Mouse (Mus musculus) heart, postnatal 0 days (tissue): Measurements from ENCODE around the gene Psip1. TPM values are rescaled to one million over a fixed set of nuclear protein-coding genes. Genes with fewer than 3 reads are reported as not detected.

Experiments
- ATAC-seq: fragments of 200-750 bp; cut with Nextera tagmentation; 2 replicates; pipeline ENCODE4 v1.8.0; 2017; ENCODE audit warnings: low read depth, moderate number of reproducible peaks, moderate library complexity; ENCODE audit not compliant: insufficient read depth
- DNase-seq: peaks from one replicate; pipeline ENCODE4 v3.0.0-alpha.2; 2016; ENCODE audit warnings: low spot score
- H3K27ac ChIP-seq: fragments of 300-500 bp; sonication (generic); 2 replicates; pipeline ENCODE4 v1.5.1; 2014; ENCODE audit warnings: low read depth, mild to moderate bottlenecking
- H3K27me3 ChIP-seq: fragments of 300-500 bp; sonication (generic); 2 replicates; pipeline ENCODE4 v1.6.1; 2014; ENCODE audit warnings: low read length, mixed read lengths; ENCODE audit not compliant: control insufficient read depth, insufficient read depth
- H3K36me3 ChIP-seq: fragments of 300-500 bp; sonication (generic); replicated peaks from 2 replicates; pipeline ENCODE4 v1.6.1; 2014; ENCODE audit warnings: low read length, mixed read lengths; ENCODE audit not compliant: control insufficient read depth, insufficient read depth
- H3K4me1 ChIP-seq: fragments of 300-500 bp; sonication (generic); 2 replicates; pipeline ENCODE4 v1.6.1; 2014; ENCODE audit warnings: antibody characterized with exemption; ENCODE audit not compliant: control insufficient read depth, insufficient read depth
- H3K4me2 ChIP-seq: fragments of 300-500 bp; sonication (generic); 2 replicates; pipeline ENCODE4 v1.6.1; 2014; ENCODE audit warnings: low read depth, mild to moderate bottlenecking, low read length, moderate library complexity
- H3K4me3 ChIP-seq: fragments of 300-500 bp; sonication (generic); 2 replicates; pipeline ENCODE4 v1.5.1; 2014; ENCODE audit warnings: low read depth, low read length
- H3K9ac ChIP-seq: fragments of 300-500 bp; sonication (generic); replicated peaks from 2 replicates; pipeline ENCODE4 v1.6.1; 2014; ENCODE audit warnings: low read depth, low read length, mixed read lengths
- H3K9me3 ChIP-seq: fragments of 300-500 bp; sonication (generic); replicated peaks from 2 replicates; pipeline ENCODE4 v1.6.1; 2016; ENCODE audit warnings: low read length; ENCODE audit not compliant: control insufficient read depth
- CTCF ChIP-seq: IDR thresholded peaks from 2 replicates; pipeline ENCODE4 v1.5.1; 2016; ENCODE audit warnings: antibody characterized with exemption, control low read depth, low read depth
- EP300 ChIP-seq: IDR thresholded peaks from 2 replicates; pipeline ENCODE4 v1.6.1; 2016; ENCODE audit warnings: antibody characterized with exemption, low read depth
- WGBS: fragments of 180-500 bp; shearing (Covaris S2); extraction: QIAGEN DNeasy Blood & Tissue Kit; methylation state at CpG from one replicate; pipeline ENCODE4 v1.1.7; 2014; 5-methylcytosine and 5-hydroxymethylcytosine counted together
- polyA plus RNA-seq: library from polyadenylated mRNA; unstranded; fragments of >200 nt; fragmentation: Nextera tagmentation; extraction: Ambion mirVana; gene quantifications from 2 replicates; pipeline ENCODE4 v1.2.1, GENCODE M21; 2015
- total RNA-seq: library from RNA; depleted of rRNA; stranded (reverse); fragments of >200 nt; gene quantifications from 2 replicates; pipeline ENCODE4 v1.2.3, GENCODE M21; 2014; ENCODE audit warnings: low replicate concordance

Gene Psip1
- total and polyA plus RNA-seq, 2 experiments from 2014 or later, result 20.3 to 39.5 TPM

GRCm38 (mm10) chr4:83526988-83527334 is 40.7 kb upstream of the Psip1 start:
- no peak overlapping the region for H3K9ac ChIP-seq
- H3K9me3 ChIP-seq, result no peaks in the 10 kb centered on the region
- no peak for TF ChIP-seq EP300
- no peak for TF ChIP-seq CTCF
- ATAC-seq, result no peak
- H3K4me1 ChIP-seq, result 0 out of 2 replicates have a peak, but pooled peaks cover 3% of the 10 kb centered on the region
- no peak overlapping the region for H3K27ac ChIP-seq
- DNase-seq, result no peak
- no peaks in the 10 kb centered on the region for H3K36me3 ChIP-seq
- no peaks in the 10 kb centered on the region for H3K27me3 ChIP-seq
- no peak overlapping the region for H3K4me3 ChIP-seq
- WGBS, result 71% methylated on average over 6 of the region's 6 CpGs
- H3K4me2 ChIP-seq, result no peak overlapping the region

- 0 out of 2 replicates have a peak overlapping the region, but pooled peaks have one; percentile 67 for H3K9ac ChIP-seq
- H3K4me1 ChIP-seq, result 0 out of 2 replicates have a peak, but pooled peaks cover 3% of the 10 kb centered on the region
- H3K27me3 ChIP-seq, result no peaks in the 10 kb centered on the region
- H3K4me3 ChIP-seq, result peak overlapping the region; percentile 80
- no peaks in the 10 kb centered on the region for H3K36me3 ChIP-seq
- ATAC-seq, result no peak
- no peak for TF ChIP-seq EP300
- no peak for TF ChIP-seq CTCF
- WGBS, result 14% methylated on average over 13 of the region's 13 CpGs
- H3K4me2 ChIP-seq, result peak overlapping the region; percentile 66
- peak; percentile 63 for DNase-seq
- H3K9me3 ChIP-seq, result no peaks in the 10 kb centered on the region
- H3K27ac ChIP-seq, result peak overlapping the region; percentile 73; the same call in 1 of the 2 replicates
Observed at GRCm38 (mm10) chr4:83526270-83526987, 40.2 kb upstream of the Psip1 start.

GRCm38 (mm10) chr4:83525690-83526055 is 39.4 kb upstream of the Psip1 start:
- H3K4me1 ChIP-seq, result 0 out of 2 replicates have a peak, but pooled peaks cover 3% of the 10 kb centered on the region
- DNase-seq (peak; percentile 31), ATAC-seq (peak; percentile 42)
- no peaks in the 10 kb centered on the region for H3K27me3 ChIP-seq
- TF ChIP-seq EP300 (no peak), CTCF (no peak)
- H3K9ac ChIP-seq, result peak overlapping the region; percentile 67
- H3K4me3 ChIP-seq, result peak overlapping the region; percentile 80
- peak overlapping the region; percentile 66 for H3K4me2 ChIP-seq
- H3K36me3 ChIP-seq, result no peaks in the 10 kb centered on the region
- WGBS, result under 1% methylated on average over 18 of the region's 18 CpGs
- H3K27ac ChIP-seq, result peak overlapping the region; percentile 73
- H3K9me3 ChIP-seq, result no peaks in the 10 kb centered on the region

- TF ChIP-seq CTCF (no peak), EP300 (no peak)
- H3K4me1 ChIP-seq, result 0 out of 2 replicates have a peak, but pooled peaks cover 3% of the 10 kb centered on the region
- peak within 1 kb of the TSS; percentile 88 for H3K27ac ChIP-seq
- peak; percentile 92 for DNase-seq
- peak within 1 kb of the TSS; percentile 73 for H3K9ac ChIP-seq
- peak within 1 kb of the TSS; percentile 80 for H3K4me3 ChIP-seq
- no peaks in the 10 kb centered on the region for H3K36me3 ChIP-seq
- H3K27me3 ChIP-seq, result no peaks in the 10 kb centered on the region
- ATAC-seq, result peak; percentile 96
- H3K9me3 ChIP-seq, result no peaks in the 10 kb centered on the region
- whole genome bisulfite sequencing, result 0% methylated on average over 73 of the region's 73 CpGs
- peak within 1 kb of the TSS; percentile 69 for H3K4me2 ChIP-seq
Observed at GRCm38 (mm10) chr4:83524843-83525689, 38.8 kb upstream of the Psip1 start, which contains the start of gene Ccdc171. Gene Ccdc171 (plus strand): TSS chr4:83525545.

GRCm38 (mm10) chr4:83524456-83524842 is 38.2 kb upstream of the Psip1 start:
- WGBS, result 10% methylated on average over 6 of the region's 6 CpGs
- DNase-seq (no peak), ATAC-seq (no peak)
- Histone ChIP-seq H3K9ac (peak overlapping the region; percentile 73), H3K4me3 (peak overlapping the region; percentile 80), H3K4me1 (0 out of 2 replicates have a peak, but pooled peaks cover 3% of the 10 kb centered on the region), H3K27ac (peak overlapping the region; percentile 88; the same call in 1 of the 2 replicates), H3K27me3 (no peaks in the 10 kb centered on the region), H3K9me3 (no peaks in the 10 kb centered on the region), H3K4me2 (peak overlapping the region; percentile 69), H3K36me3 (no peaks in the 10 kb centered on the region)
- no peak for TF ChIP-seq CTCF
- no peak for TF ChIP-seq EP300
